Mouse (Mus musculus) kidney, adult 2 months (tissue): Measurements from ENCODE around the gene 1700001L19Rik.

ENCODE experiments used
- CTCF ChIP-seq: fragments of 200-500 bp; conservative IDR thresholded peaks from 2 replicates; pipeline ENCODE4 v1.5.1; 2011; ENCODE audit warnings: low read depth, mild to moderate bottlenecking, control low read depth, low read length, moderate library complexity, mixed read lengths; ENCODE audit not compliant: insufficient read depth, insufficient read length
- POLR2A ChIP-seq: fragments of 200-500 bp; IDR thresholded peaks from one replicate; pipeline ENCODE4 v1.6.1; 2011; ENCODE audit warnings: low read depth, low read length, control low read depth

DNA sequence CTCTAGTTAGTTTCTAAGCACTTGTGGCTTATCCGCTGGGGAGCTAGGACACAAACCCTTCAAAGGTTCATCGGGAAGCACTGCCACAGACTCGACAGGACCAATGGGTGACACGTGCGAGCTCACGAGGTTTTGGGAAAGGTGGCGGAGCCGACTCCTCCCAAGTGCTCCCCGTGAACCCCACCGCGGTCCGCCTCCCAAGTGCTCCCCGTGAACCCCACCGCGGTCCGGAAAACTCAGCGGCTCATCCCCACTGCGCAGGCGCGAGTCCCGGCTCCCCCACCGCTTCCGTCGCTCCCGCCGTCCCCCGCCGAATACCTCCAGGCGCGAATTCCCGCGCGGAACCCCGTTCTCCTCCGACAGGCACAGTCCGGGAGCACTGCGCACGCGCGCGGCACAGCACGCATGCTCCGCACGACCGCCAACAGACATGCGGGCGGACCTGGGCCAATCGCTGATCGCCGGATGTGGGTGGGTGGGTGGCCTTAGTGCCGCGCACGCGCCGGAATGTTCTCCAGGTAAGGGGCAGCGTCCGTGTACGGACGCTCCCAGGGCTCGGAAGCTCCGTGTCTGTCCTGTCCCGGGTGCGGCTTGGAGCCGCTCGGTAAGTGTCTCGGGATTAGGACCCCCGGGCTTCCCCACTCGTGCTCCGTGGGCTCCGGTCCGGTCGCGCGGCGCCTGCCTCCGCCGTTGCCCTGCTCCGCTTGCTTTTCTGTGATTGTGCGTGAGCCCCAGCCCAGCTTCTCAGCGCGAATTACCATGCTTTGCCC is 15.3 kb upstream of the 1700001L19Rik start, which contains the start of the genes Mtrr and Fastkd3:
- TF ChIP-seq CTCF (no peak), POLR2A (no peak)
